ENCODE assay signal across 25 mouse cellular contexts in the genomic region with DNA sequence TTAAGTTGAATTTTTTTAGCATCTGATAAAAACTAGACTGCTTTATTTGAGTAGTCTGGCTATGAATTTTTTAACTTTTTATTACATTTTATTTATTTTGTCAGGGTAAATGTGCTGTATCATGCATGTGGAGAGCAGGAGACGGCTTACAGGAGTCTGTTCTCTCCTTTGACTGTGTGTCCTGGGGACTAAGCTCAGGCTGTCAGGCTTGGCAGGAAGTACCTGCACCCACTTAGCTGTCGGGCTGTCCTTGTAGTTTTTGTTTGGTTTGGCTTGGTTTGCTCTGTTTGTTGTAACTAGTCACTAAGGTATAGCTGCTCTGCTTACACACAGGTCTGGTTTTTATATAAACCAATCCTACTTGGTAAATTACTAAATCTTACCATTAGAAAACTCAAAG.
DNase-seq lines count a peak whose midpoint lies in the region; ATAC-seq and TF ChIP-seq lines count a peak whose summit lies in the region.
"Had no signal": no experiment of that assay in that cellular context is flagged by ENCODE, and none has a peak within 500 bp of the region (broad histone marks: within the 10 kb centered on the region; RNA-seq: fewer than 3 reads in every experiment).

No protein-coding gene starts in this region.

- no peak overlapping the region for H3K27ac ChIP-seq in liver, embryonic 14.5 days
- no peak overlapping the region for H3K27ac ChIP-seq in liver, embryonic 12.5 days
- no peak overlapping the region for H3K27ac ChIP-seq in midbrain, embryonic 11.5 days (ENCODE audit: low read depth, low read length)
- no peak overlapping the region for H3K27ac ChIP-seq in midbrain, embryonic 16.5 days (ENCODE audit: low read length)
- H3K27ac ChIP-seq in liver, embryonic 15.5 days (replicated peaks) = no peak overlapping the region
- H3K27ac ChIP-seq: hindbrain, embryonic 10.5 days; intestine, embryonic 15.5 days; limb, embryonic 13.5 days; macrophage; midbrain, embryonic 12.5 days; neural tube, embryonic 12.5 days had no signal

- 39% methylated on average over 2 of the region's 2 CpGs for WGBS in liver, embryonic 14.5 days (ENCODE audit: insufficient replicate concordance)
- WGBS in liver, embryonic 12.5 days (ENCODE audit: insufficient replicate concordance) = 39% methylated on average over 2 of the region's 2 CpGs
- 80% methylated on average over 2 of the region's 2 CpGs for WGBS in midbrain, embryonic 11.5 days
- 71% methylated on average over 2 of the region's 2 CpGs for WGBS in midbrain, embryonic 16.5 days
- WGBS in liver, embryonic 15.5 days (ENCODE audit: insufficient replicate concordance) = 35% methylated on average over 2 of the region's 2 CpGs

- H3K27me3 ChIP-seq in liver, embryonic 14.5 days (ENCODE audit: control insufficient read depth, insufficient read depth, low read length) = no peaks in the 10 kb centered on the region
- H3K27me3 ChIP-seq in liver, embryonic 12.5 days (replicated peaks) = no peaks in the 10 kb centered on the region
- H3K27me3 ChIP-seq in midbrain, embryonic 11.5 days (ENCODE audit: control insufficient read depth, insufficient read depth, low read length) = no peaks in the 10 kb centered on the region
- no peaks in the 10 kb centered on the region for H3K27me3 ChIP-seq in midbrain, embryonic 16.5 days (ENCODE audit: control insufficient read depth, insufficient read depth, low read depth, low read length)
- H3K27me3 ChIP-seq in liver, embryonic 15.5 days = no peaks in the 10 kb centered on the region
- H3K27me3 ChIP-seq: heart, embryonic 12.5 days; intestine, embryonic 15.5 days; limb, embryonic 13.5 days; midbrain, embryonic 12.5 days; neural tube, embryonic 12.5 days had no signal

- H3K36me3 ChIP-seq in liver, embryonic 14.5 days (replicated peaks; ENCODE audit: control insufficient read depth, insufficient read depth, low read depth) = no peaks in the 10 kb centered on the region
- no peaks in the 10 kb centered on the region for H3K36me3 ChIP-seq in liver, embryonic 12.5 days
- no peaks in the 10 kb centered on the region for H3K36me3 ChIP-seq in midbrain, embryonic 11.5 days (ENCODE audit: control insufficient read depth, insufficient read depth, low read length)
- no peaks in the 10 kb centered on the region for H3K36me3 ChIP-seq in midbrain, embryonic 16.5 days (ENCODE audit: control insufficient read depth, insufficient read depth, low read length)
- H3K36me3 ChIP-seq in liver, embryonic 15.5 days (replicated peaks) = no peaks in the 10 kb centered on the region
- H3K36me3 ChIP-seq: heart, embryonic 12.5 days; hindbrain, embryonic 10.5 days; intestine, embryonic 15.5 days; limb, embryonic 13.5 days; midbrain, embryonic 12.5 days; neural tube, embryonic 12.5 days had no signal

- no peak overlapping the region for H3K9ac ChIP-seq in liver, embryonic 14.5 days (replicated peaks)
- H3K9ac ChIP-seq in liver, embryonic 12.5 days = no peak overlapping the region
- H3K9ac ChIP-seq in midbrain, embryonic 11.5 days (ENCODE audit: low read length) = no peak overlapping the region
- no peak overlapping the region for H3K9ac ChIP-seq in midbrain, embryonic 16.5 days (ENCODE audit: low read depth, low read length)
- no peak overlapping the region for H3K9ac ChIP-seq in liver, embryonic 15.5 days
- H3K9ac ChIP-seq: heart, embryonic 12.5 days; intestine, embryonic 15.5 days; limb, embryonic 13.5 days; midbrain, embryonic 12.5 days; neural tube, embryonic 12.5 days had no signal

- no peak for TF ChIP-seq EP300 in liver, embryonic 14.5 days (IDR thresholded peaks at IDR 0.05; ENCODE audit: low read depth)

- H3K9me3 ChIP-seq in liver, embryonic 14.5 days (ENCODE audit: control insufficient read depth, low read length) = no peaks in the 10 kb centered on the region
- no peaks in the 10 kb centered on the region for H3K9me3 ChIP-seq in liver, embryonic 12.5 days (replicated peaks)
- no peaks in the 10 kb centered on the region for H3K9me3 ChIP-seq in midbrain, embryonic 11.5 days (ENCODE audit: control insufficient read depth, low read length)
- no peaks in the 10 kb centered on the region for H3K9me3 ChIP-seq in midbrain, embryonic 16.5 days (replicated peaks; ENCODE audit: control insufficient read depth, low read length, poor library complexity, severe bottlenecking)
- H3K9me3 ChIP-seq in liver, embryonic 15.5 days (replicated peaks) = no peaks in the 10 kb centered on the region
- H3K9me3 ChIP-seq: heart, embryonic 12.5 days; hindbrain, embryonic 10.5 days; intestine, embryonic 15.5 days; limb, embryonic 13.5 days; midbrain, embryonic 12.5 days; neural tube, embryonic 12.5 days had no signal

- DNase-seq in liver, embryonic 14.5 days (ENCODE audit: low read depth in 3 of 3, low spot score in 3 of 3) = no peak
- peak; percentile 81 for DNase-seq in midbrain, embryonic 11.5 days (ENCODE audit: low spot score, missing footprints)
- no peak for DNase-seq in thymus, adult 18-20 months
- no peak for DNase-seq in heart, adult 8-10 months (ENCODE audit: low spot score)
- DNase-seq: adrenal gland, postnatal 25 days; cerebellum, adult 9-10 months; heart, adult 11 months; heart, postnatal 10 days; kidney, adult 9 months; kidney, postnatal 14 days; layer of hippocampus, postnatal 36 days; right cerebral cortex, postnatal 25 days; thymus, postnatal 25 days had no signal

- H3K4me1 ChIP-seq in liver, embryonic 14.5 days (replicated peaks; ENCODE audit: control insufficient read depth in 2 of 2, insufficient read depth in 2 of 2, low read length in 1 of 2) = no peaks in the 10 kb centered on the region; a peak in 1 of 4 replicates
- H3K4me1 ChIP-seq in liver, embryonic 12.5 days = no peaks in the 10 kb centered on the region
- H3K4me1 ChIP-seq in midbrain, embryonic 11.5 days (ENCODE audit: control insufficient read depth, insufficient read depth, low read length) = no peaks in the 10 kb centered on the region
- H3K4me1 ChIP-seq in midbrain, embryonic 16.5 days (ENCODE audit: control insufficient read depth, insufficient read depth, low read length) = no peaks in the 10 kb centered on the region
- no peaks in the 10 kb centered on the region for H3K4me1 ChIP-seq in liver, embryonic 15.5 days (replicated peaks)
- H3K4me1 ChIP-seq: heart, embryonic 12.5 days; hindbrain, embryonic 10.5 days; intestine, embryonic 15.5 days; limb, embryonic 13.5 days; midbrain, embryonic 12.5 days; neural tube, embryonic 12.5 days had no signal

- H3K4me2 ChIP-seq in liver, embryonic 14.5 days (ENCODE audit: low read depth) = no peak overlapping the region
- H3K4me2 ChIP-seq in liver, embryonic 12.5 days = no peak overlapping the region
- no peak overlapping the region for H3K4me2 ChIP-seq in midbrain, embryonic 11.5 days
- H3K4me2 ChIP-seq in midbrain, embryonic 16.5 days (ENCODE audit: low read length) = no peak overlapping the region
- H3K4me2 ChIP-seq in liver, embryonic 15.5 days = no peak overlapping the region
- H3K4me2 ChIP-seq: heart, embryonic 12.5 days; intestine, embryonic 15.5 days; limb, embryonic 13.5 days; midbrain, embryonic 12.5 days; neural tube, embryonic 12.5 days had no signal

- no peak for TF ChIP-seq CTCF in liver, embryonic 14.5 days (IDR thresholded peaks at IDR 0.05; ENCODE audit: low read depth)

- no peak overlapping the region for H3K4me3 ChIP-seq in liver, embryonic 14.5 days (ENCODE audit: insufficient read depth in 1 of 2, low read depth in 2 of 2, low read length in 2 of 2)
- no peak overlapping the region for H3K4me3 ChIP-seq in liver, embryonic 12.5 days
- no peak overlapping the region for H3K4me3 ChIP-seq in midbrain, embryonic 11.5 days (ENCODE audit: low read depth, low read length)
- H3K4me3 ChIP-seq in midbrain, embryonic 16.5 days (ENCODE audit: low read depth, low read length) = no peak overlapping the region
- no peak overlapping the region for H3K4me3 ChIP-seq in liver, embryonic 15.5 days (replicated peaks)
- H3K4me3 ChIP-seq: heart, embryonic 12.5 days; hindbrain, embryonic 10.5 days; intestine, embryonic 15.5 days; limb, embryonic 13.5 days; midbrain, embryonic 12.5 days; neural tube, embryonic 12.5 days had no signal

- ATAC-seq in liver, embryonic 14.5 days (ENCODE audit: insufficient read depth) = 0 out of 2 replicates have a peak, but pooled peaks have one; percentile 48
- no peak for ATAC-seq in liver, embryonic 12.5 days
- no peak for ATAC-seq in midbrain, embryonic 11.5 days (ENCODE audit: low FRiP score)
- no peak for ATAC-seq in midbrain, embryonic 16.5 days
- ATAC-seq in liver, embryonic 15.5 days (ENCODE audit: insufficient read depth) = peak; percentile 40; the same call in 1 of the 2 replicates
- ATAC-seq: forebrain, embryonic 14.5 days; hindbrain, embryonic 16.5 days; intestine, embryonic 15.5 days had no signal

Comparison
In these comparisons a context has a peak if more than half of its experiments do, and no peak if none do; other contexts are left out.
1. ATAC-seq: peak in liver, embryonic 14.5 days (single experiment) and liver, embryonic 15.5 days (single experiment); none in liver, embryonic 12.5 days (single experiment), midbrain, embryonic 11.5 days (single experiment) and midbrain, embryonic 16.5 days (single experiment).